Mouse (Mus musculus) adrenal gland, adult 10 weeks (tissue): ENCODE measurements around the gene Tbc1d17. TPM values are rescaled to one million over a fixed set of nuclear protein-coding genes. Genes with fewer than 3 reads are reported as not detected.

Experiments used
- polyA plus RNA-seq: library from polyadenylated mRNA; stranded (reverse); fragments of 350-450 nt; fragmentation: Illumina TruSeq; extraction: RNeasy Lipid Tissue Mini Kit (QIAGEN cat#74804); gene quantifications from one replicate; pipeline ENCODE4 v1.2.3, GENCODE M21; 2014; ENCODE audit warnings: low read depth, low replicate concordance

The Tbc1d17 gene
- polyA plus RNA-seq = 1.2 TPM

DNA sequence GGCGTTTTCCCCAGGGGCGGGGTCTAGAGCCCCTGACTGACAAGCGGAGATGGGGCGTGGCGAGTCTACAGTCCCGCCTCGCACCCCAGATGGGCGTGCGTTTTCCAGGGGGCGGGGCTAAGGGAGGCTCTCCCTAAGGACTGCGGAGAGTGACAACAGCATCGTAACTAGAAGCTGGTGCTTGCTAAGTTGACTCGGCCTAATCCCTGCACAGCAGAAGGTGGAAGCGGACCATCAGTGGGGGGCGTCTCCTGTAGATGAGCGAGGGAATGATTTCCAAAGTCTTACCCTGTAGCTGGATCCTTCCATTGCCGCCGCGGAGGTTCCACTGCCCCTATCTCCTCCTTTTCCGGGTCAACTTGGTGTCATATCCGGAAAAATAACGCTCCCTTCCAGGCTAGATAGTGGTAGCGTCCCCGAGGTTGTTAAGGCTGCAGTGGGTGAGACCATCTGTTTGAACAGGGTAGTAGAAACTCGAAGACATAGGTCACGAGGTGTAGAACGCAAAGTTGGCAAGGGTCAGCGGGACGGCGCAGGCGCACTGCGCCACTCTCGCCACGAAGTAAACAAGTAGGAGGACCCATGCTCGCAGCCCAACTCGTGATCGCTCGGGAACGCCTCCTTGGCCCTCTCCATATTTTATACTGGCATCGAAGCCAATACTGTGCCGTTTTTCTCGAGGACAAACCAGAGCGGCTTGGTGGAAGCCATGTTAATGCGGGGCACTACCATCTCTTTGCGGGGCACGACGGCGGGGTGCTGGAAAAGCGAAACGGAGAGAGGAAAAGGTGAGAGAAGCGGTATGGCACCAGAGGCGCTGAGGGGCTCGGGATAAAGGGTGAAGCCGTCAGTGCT is at the start of gene Tbc1d17, which contains the start of gene Akt1s1:
Gene Tbc1d17, minus strand, starts transcription at position 519 of the 855 bp plus-strand sequence.
Gene Akt1s1, plus strand, starts transcription at position 431 of the 855 bp plus-strand sequence.

DNA sequence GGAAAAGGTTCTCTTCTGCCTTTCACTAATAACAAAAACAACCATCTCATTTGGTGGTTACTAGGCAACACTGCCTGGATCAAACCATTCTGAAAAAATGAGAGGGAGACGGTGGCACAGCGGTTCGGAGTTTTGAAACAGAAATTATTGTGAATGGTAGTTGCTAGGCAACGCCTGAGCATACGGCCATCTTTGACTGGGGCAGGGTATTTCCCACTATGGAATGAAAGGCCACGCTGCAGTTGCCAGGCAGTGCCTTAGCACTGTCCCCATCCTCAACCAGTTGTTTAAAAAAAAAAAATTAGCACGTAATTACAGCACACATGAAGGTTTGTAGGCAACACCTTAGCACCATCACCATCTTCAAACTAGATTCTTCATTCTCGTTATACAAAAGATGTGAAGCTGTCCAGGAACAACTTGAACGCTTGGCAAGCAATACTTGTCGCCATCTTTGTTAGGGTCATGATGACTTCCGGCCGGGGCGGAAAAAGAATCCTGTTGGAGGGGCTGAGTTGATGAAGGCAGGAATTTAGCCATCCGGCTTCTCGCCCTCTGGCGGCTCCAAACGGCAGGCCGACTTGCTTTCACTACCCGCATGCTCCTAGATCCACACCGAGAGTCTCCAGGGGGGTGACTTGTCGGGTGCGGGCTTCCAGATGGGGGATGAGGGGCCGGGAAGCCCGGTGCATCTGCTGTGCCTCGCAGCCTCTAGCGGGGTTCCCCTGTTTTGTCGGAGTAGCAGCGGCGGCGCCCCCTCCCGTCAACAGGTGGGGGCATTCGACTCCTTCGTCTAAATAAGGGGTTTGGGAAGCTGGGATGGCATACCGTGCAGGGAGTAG is 46.9 kb upstream of the Tbc1d17 start, which contains the start of gene Fuz:
Gene Fuz, plus strand, starts transcription at position 487 of the 842 bp plus-strand sequence.

DNA sequence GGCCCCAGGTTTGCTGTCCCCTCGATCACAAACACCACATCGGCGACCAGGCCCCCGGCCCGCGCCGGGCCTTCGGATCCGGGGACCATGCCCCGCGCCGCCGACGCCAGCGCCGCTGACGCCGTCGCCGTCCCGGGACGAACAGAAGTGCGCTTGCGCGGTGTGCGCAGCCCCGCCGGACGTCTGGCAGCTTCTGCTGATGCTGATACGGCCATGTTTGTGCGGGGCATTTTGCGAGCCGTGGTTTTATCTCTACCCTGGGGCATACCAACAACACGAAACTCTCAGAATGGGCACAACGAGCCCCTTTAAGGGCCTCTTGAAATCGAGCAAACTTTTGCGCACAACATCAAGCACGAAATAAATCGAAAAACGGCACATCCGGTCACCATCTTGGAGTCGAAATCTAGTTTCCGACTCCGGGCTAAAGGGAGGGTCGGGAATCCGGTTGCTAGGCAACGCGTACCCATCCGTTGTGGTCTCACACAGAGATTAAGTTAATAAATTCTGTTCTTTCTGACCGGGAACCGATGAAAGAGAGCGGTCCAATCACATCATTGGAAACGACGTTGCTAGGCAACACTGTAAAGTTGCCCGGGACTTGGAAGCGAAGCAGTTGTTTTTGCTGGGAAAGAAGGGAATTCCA is 43.5 kb upstream of the Tbc1d17 start, which contains the start of gene Med25:
Gene Med25, minus strand, starts transcription at position 437 of the 646 bp plus-strand sequence.

DNA sequence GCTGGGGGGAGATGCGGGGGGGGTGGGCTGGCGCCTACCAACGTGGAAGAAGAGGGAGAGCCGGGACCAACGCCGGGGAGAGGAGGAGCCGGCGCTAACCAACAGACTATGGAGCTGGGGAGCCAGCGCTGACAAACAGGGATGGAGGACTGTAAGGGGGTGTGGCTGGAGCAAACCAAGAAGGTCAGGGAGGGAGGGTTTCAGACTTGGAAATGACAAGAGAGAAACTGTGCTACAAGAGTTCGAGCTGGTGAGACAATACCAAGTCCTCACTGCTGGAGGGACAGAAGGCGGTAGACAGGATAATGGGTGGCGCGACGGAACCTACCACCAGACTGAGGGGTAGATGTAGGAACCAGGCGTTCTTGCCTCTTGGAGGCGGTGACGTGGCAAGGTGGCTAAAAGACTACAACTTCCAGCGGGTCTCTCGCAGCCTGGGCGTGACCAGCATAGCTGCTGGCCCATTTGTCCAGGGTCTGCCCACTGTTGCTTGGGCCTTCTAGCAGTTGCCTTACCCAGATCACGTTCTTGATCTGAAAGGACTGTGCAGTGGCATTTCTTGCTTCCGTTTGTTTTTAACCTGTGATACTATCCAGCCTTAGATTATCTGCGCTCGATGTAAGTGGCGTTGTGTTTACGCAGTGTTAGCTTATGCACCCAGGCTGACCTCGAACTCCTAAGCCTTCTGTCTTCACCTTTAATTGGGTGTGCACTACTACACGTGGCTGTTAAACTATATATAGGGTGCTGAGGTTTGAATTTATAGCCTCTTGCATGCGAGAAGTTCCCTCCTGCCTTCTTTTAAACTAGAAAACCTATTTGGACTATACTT is 21.0 kb upstream of the Tbc1d17 start, which contains the start of gene Ptov1:
Gene Ptov1, minus strand, starts transcription at position 92 of the 832 bp plus-strand sequence.

DNA sequence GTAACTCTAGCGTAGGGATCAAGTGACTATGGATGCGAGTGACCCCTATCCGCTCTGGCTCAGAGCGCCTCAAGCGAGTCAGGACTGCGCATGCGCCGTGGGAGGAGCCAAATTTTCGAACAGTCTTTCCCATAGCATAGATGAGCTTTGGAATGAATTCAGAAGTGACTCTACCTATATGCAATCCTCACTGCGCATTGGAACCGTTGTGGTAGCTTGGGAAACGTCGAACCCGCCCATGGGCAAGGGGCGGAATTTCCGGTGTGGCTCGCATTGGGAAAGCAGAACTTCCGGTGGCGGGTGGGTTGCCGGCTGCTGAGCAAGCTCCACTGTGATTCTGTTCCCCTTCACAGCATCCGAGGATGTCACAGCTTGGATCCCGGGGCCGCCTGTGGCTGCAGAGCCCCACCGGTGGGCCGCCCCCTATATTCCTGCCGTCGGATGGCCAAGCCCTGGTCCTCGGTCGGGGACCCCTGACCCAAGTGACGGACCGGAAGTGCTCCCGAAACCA is 8.2 kb upstream of the Tbc1d17 start, which contains the start of gene Pnkp:
Gene Pnkp, plus strand, starts transcription at position 98 of the 511 bp plus-strand sequence.

DNA sequence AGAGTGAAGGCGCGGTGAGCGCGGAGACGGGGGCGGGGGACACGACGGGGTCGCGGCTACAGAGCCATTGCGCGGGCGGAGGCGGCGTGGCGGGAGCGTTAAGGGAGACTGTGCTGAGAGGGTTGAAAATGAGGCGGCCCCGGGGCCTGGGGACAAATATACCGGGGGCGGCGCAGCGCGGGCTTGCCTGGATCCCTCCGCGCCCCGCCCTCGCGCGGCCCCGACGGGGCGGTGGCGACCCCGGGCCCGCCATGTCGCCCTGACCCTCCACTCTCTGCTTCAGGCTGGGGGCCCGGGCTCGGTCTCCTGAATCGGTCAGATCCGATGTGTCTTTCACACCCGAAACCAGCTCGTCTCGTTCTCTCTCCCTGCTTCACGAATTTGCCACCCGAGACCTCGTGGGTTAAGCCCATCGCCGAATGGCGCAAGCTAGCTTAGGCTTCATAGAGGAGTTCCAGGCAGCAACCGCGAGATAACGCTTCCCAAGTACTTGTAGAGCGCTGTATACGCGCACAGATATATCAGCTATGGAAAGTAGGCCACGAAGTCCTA is 32.3 kb downstream of the Tbc1d17 start, which contains the start of gene Atf5:
Gene Atf5, minus strand, starts transcription at position 189 of the 552 bp plus-strand sequence.

DNA sequence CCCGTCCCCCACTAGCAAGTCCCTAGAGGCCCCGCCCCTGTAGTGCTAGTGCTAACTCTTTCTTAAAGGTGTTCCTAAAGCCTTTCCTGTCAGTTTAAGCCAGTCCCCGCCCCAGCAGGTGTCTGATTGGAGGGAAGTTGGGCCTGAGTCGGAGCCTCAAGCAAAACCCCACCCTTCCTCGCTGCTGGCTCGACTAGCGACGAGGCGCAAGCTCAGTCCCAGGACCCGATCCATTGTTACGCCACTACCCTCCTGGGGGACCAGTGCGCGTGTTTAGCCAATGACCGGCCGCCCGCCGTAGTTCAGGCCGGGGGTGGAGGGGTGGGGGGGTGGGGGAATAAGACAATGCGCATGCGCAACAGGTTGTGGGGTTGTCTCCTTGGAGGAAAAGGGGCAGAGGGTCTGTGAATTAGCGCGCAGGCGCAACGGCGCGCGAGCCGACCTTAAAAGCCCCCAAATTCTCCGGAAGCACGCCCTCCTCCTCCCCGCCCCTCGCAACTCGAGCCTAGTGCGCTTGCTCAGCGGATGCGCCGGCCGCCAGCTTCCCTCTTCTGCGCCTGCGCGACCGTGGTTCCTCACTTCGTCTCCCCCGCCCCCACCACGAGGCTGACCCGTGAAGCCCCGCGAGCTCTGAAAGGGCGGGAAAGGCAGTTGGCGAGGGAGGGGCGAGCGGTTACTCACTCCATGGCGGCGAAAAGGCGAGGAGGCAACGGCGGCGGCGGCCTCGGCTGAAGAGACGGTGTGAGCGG is 33.0 kb downstream of the Tbc1d17 start, which contains the start of the genes Nup62 and Il4i1:
Gene Nup62, plus strand, starts transcription at position 368 of the 749 bp plus-strand sequence.
Gene Il4i1, plus strand, starts transcription at position 667 of the 749 bp plus-strand sequence.

Other genes with a start within 250 kb of the Tbc1d17 start
- gene Myh14, start 178.2 kb downstream of the Tbc1d17 start, polyA plus RNA-seq = not detected
- gene Izumo2, start 140.3 kb downstream of the Tbc1d17 start, polyA plus RNA-seq = not detected
- gene Vrk3, start 100.7 kb downstream of the Tbc1d17 start, polyA plus RNA-seq = 10.4 TPM
- 0.52 TPM for gene Zfp473, start 98.0 kb downstream of the Tbc1d17 start, polyA plus RNA-seq
- 4.8 TPM for gene Nup62, start 33.0 kb downstream of the Tbc1d17 start, polyA plus RNA-seq
- not detected for gene Il4i1, start 32.7 kb downstream of the Tbc1d17 start, polyA plus RNA-seq
- 7.3 TPM for gene Atf5, start 32.4 kb downstream of the Tbc1d17 start, polyA plus RNA-seq
- 3.8 TPM for gene Akt1s1, start 88 bp downstream of the Tbc1d17 start, polyA plus RNA-seq
- 1.7 TPM for gene Pnkp, start 8.1 kb upstream of the Tbc1d17 start, polyA plus RNA-seq
- gene Ptov1, start 20.7 kb upstream of the Tbc1d17 start, polyA plus RNA-seq = not detected
- 4.0 TPM for gene Med25, start 43.6 kb upstream of the Tbc1d17 start, polyA plus RNA-seq
- gene Fuz, start 47.0 kb upstream of the Tbc1d17 start, polyA plus RNA-seq = 6.5 TPM
- gene Ap2a1, start 80.4 kb upstream of the Tbc1d17 start, polyA plus RNA-seq = 23.6 TPM
- not detected for gene Tsks, start 94.1 kb upstream of the Tbc1d17 start, polyA plus RNA-seq
- 0.70 TPM for gene Cpt1c, start 125.8 kb upstream of the Tbc1d17 start, polyA plus RNA-seq
- 9.0 TPM for gene Prmt1, start 137.5 kb upstream of the Tbc1d17 start, polyA plus RNA-seq
- 24.6 TPM for gene Irf3, start 148.6 kb upstream of the Tbc1d17 start, polyA plus RNA-seq
- gene Bcl2l12, start 149.6 kb upstream of the Tbc1d17 start, polyA plus RNA-seq = not detected
- 4.1 TPM for gene Scaf1, start 167.3 kb upstream of the Tbc1d17 start, polyA plus RNA-seq
- 5.8 TPM for gene Rras, start 168.9 kb upstream of the Tbc1d17 start, polyA plus RNA-seq
- gene Prr12, start 203.8 kb upstream of the Tbc1d17 start, polyA plus RNA-seq = 0.41 TPM
- 7.3 TPM for gene Nosip, start 213.3 kb upstream of the Tbc1d17 start, polyA plus RNA-seq
- gene Prrg2, start 213.6 kb upstream of the Tbc1d17 start, polyA plus RNA-seq = 3.9 TPM
- gene Rcn3, start 243.1 kb upstream of the Tbc1d17 start, polyA plus RNA-seq = not detected